24 mouse cellular contexts compared by ENCODE assay signal in genomic region chr10:108776735-108777134, GRCm38 (mm10).
DNase-seq lines count a peak whose midpoint lies in the region; ATAC-seq lines count a peak whose summit lies in the region.
"Had no signal": no experiment of that assay in that cellular context is flagged by ENCODE, and none has a peak within 500 bp of the region (broad histone marks: within the 10 kb centered on the region; RNA-seq: fewer than 3 reads in every experiment).

No protein-coding gene starts in this region.

- H3K9ac ChIP-seq in hindbrain, embryonic 16.5 days (ENCODE audit: low read depth, low read length) = no peak overlapping the region
- no peak overlapping the region for H3K9ac ChIP-seq in neural tube, embryonic 12.5 days
- no peak overlapping the region for H3K9ac ChIP-seq in midbrain, embryonic 15.5 days
- H3K9ac ChIP-seq: liver, embryonic 14.5 days; lung, embryonic 15.5 days; midbrain, embryonic 12.5 days; stomach, embryonic 15.5 days had no signal

- H3K9me3 ChIP-seq in hindbrain, embryonic 10.5 days = no peaks in the 10 kb centered on the region
- H3K9me3 ChIP-seq in hindbrain, embryonic 16.5 days (ENCODE audit: control insufficient read depth, low read length) = no peaks in the 10 kb centered on the region
- no peaks in the 10 kb centered on the region for H3K9me3 ChIP-seq in neural tube, embryonic 12.5 days
- H3K9me3 ChIP-seq in midbrain, embryonic 15.5 days = no peaks in the 10 kb centered on the region
- H3K9me3 ChIP-seq: lung, embryonic 15.5 days; midbrain, embryonic 12.5 days; stomach, embryonic 15.5 days had no signal

- H3K4me1 ChIP-seq in hindbrain, embryonic 10.5 days (replicated peaks) = peaks cover 8% of the 10 kb centered on the region; the same call in 1 of the 2 replicates
- H3K4me1 ChIP-seq in hindbrain, embryonic 16.5 days (ENCODE audit: control insufficient read depth, insufficient read depth, low read depth, low read length) = peaks cover 5% of the 10 kb centered on the region
- no peaks in the 10 kb centered on the region; the same call in 1 of the 2 replicates for H3K4me1 ChIP-seq in neural tube, embryonic 12.5 days
- H3K4me1 ChIP-seq in midbrain, embryonic 15.5 days = peaks cover 6% of the 10 kb centered on the region; the same call in 1 of the 2 replicates
- H3K4me1 ChIP-seq: lung, embryonic 15.5 days; midbrain, embryonic 12.5 days; stomach, embryonic 15.5 days had no signal

- no peak for DNase-seq in hindbrain, embryonic 10.5 days (ENCODE audit: low spot score)
- no peak for DNase-seq in neural tube, embryonic 10.5 days (ENCODE audit: extremely low spot score, low spot score)
- no peak for DNase-seq in heart, postnatal 4 days
- DNase-seq in kidney, postnatal 10 days = no peak
- DNase-seq: adrenal gland, postnatal 36 days; B cell, adult 2 months; cerebellum, adult 18-20 months; cerebellum, postnatal 25 days; gastrocnemius, postnatal 36 days; heart, postnatal 10 days; kidney, adult 9 months; kidney, postnatal 4 days; lung, postnatal 4 days; right cerebral cortex, postnatal 14 days; thymus, adult 2 months had no signal

- no peak for ATAC-seq in hindbrain, embryonic 16.5 days
- ATAC-seq in neural tube, embryonic 12.5 days (ENCODE audit: low FRiP score, low read depth) = peak; percentile 72
- ATAC-seq in midbrain, embryonic 15.5 days (replicated peaks) = no peak
- ATAC-seq: forebrain, embryonic 16.5 days had no signal

- no peak overlapping the region for H3K4me2 ChIP-seq in hindbrain, embryonic 16.5 days (ENCODE audit: low read length)
- H3K4me2 ChIP-seq in neural tube, embryonic 12.5 days (replicated peaks) = no peak overlapping the region
- no peak overlapping the region for H3K4me2 ChIP-seq in midbrain, embryonic 15.5 days
- H3K4me2 ChIP-seq: heart, embryonic 11.5 days; lung, embryonic 15.5 days; midbrain, embryonic 12.5 days; stomach, embryonic 15.5 days had no signal

- H3K36me3 ChIP-seq in hindbrain, embryonic 10.5 days = no peaks in the 10 kb centered on the region
- H3K36me3 ChIP-seq in hindbrain, embryonic 16.5 days (ENCODE audit: control insufficient read depth, insufficient read depth, low read length) = no peaks in the 10 kb centered on the region
- no peaks in the 10 kb centered on the region for H3K36me3 ChIP-seq in neural tube, embryonic 12.5 days
- H3K36me3 ChIP-seq in midbrain, embryonic 15.5 days (replicated peaks) = no peaks in the 10 kb centered on the region
- H3K36me3 ChIP-seq: lung, embryonic 15.5 days; midbrain, embryonic 12.5 days; stomach, embryonic 15.5 days had no signal

- WGBS in hindbrain, embryonic 10.5 days = 45% methylated on average over 8 of the region's 8 CpGs
- WGBS in hindbrain, embryonic 16.5 days = 26% methylated on average over 8 of the region's 8 CpGs
- WGBS in neural tube, embryonic 12.5 days = 17% methylated on average over 8 of the region's 8 CpGs
- 31% methylated on average over 8 of the region's 8 CpGs for WGBS in midbrain, embryonic 15.5 days

- 0 out of 2 replicates have a peak overlapping the region, but pooled peaks have one; percentile 3 for H3K27ac ChIP-seq in hindbrain, embryonic 10.5 days
- no peak overlapping the region for H3K27ac ChIP-seq in hindbrain, embryonic 16.5 days (ENCODE audit: low read depth, low read length)
- no peak overlapping the region for H3K27ac ChIP-seq in neural tube, embryonic 12.5 days
- H3K27ac ChIP-seq in midbrain, embryonic 15.5 days = 0 out of 2 replicates have a peak overlapping the region, but pooled peaks have one; percentile 4
- H3K27ac ChIP-seq: liver, embryonic 14.5 days; lung, embryonic 15.5 days; midbrain, embryonic 12.5 days; stomach, embryonic 15.5 days had no signal

- no peaks in the 10 kb centered on the region for H3K27me3 ChIP-seq in hindbrain, embryonic 10.5 days (ENCODE audit: insufficient read depth, poor library complexity, severe bottlenecking)
- H3K27me3 ChIP-seq in hindbrain, embryonic 16.5 days (replicated peaks; ENCODE audit: control insufficient read depth, insufficient read depth, low read length) = no peaks in the 10 kb centered on the region
- no peaks in the 10 kb centered on the region for H3K27me3 ChIP-seq in neural tube, embryonic 12.5 days (replicated peaks)
- no peaks in the 10 kb centered on the region for H3K27me3 ChIP-seq in midbrain, embryonic 15.5 days (replicated peaks)
- H3K27me3 ChIP-seq: lung, embryonic 15.5 days; midbrain, embryonic 12.5 days; stomach, embryonic 15.5 days had no signal

- no peak overlapping the region for H3K4me3 ChIP-seq in hindbrain, embryonic 10.5 days
- H3K4me3 ChIP-seq in hindbrain, embryonic 16.5 days (ENCODE audit: low read length) = no peak overlapping the region
- no peak overlapping the region for H3K4me3 ChIP-seq in neural tube, embryonic 12.5 days
- no peak overlapping the region for H3K4me3 ChIP-seq in midbrain, embryonic 15.5 days
- H3K4me3 ChIP-seq: lung, embryonic 15.5 days; midbrain, embryonic 12.5 days; stomach, embryonic 15.5 days had no signal

Comparison
In these comparisons a context has a peak if more than half of its experiments do, and no peak if none do; other contexts are left out.
1. H3K27ac ChIP-seq: peak in hindbrain, embryonic 10.5 days (single experiment) and midbrain, embryonic 15.5 days (single experiment); none in hindbrain, embryonic 16.5 days (single experiment) and neural tube, embryonic 12.5 days (single experiment).